Mouse (Mus musculus) cortical plate, adult 2 months (tissue): ENCODE results near the gene Bnip3.

ENCODE experiments used
- CTCF ChIP-seq: fragments of 200-500 bp; IDR thresholded peaks from 2 replicates; pipeline ENCODE4 v1.5.1; 2011; ENCODE audit warnings: mild to moderate bottlenecking, control low read depth, low read length; ENCODE audit not compliant: insufficient read depth; ENCODE audit errors: extremely low read depth
- POLR2A ChIP-seq: fragments of 200-500 bp; IDR thresholded peaks from 2 replicates; pipeline ENCODE4 v1.6.1; 2011; ENCODE audit warnings: mild to moderate bottlenecking, low read length, control low read depth; ENCODE audit not compliant: insufficient read depth; ENCODE audit errors: extremely low read depth

DNA sequence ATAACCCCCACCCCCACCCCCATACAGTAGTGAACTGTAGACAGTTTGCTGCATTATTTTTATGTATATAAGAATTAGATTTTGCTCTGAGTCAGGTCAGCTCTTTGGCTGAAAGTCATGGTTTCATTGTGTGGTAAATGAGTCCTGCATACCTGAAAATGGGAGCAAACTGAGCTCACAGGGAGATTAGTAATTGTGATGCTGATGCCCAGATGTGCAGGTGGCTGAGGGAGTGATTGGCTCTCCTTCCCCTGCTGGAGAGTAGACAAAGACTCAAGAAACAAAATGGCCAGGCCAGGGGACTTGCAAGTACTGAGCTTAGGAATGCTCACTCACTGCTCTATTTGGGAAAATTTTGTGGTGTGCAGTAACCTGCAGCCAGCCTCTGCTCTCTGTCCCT, 59.2 kb downstream of the Bnip3 start:
- no peak for TF ChIP-seq CTCF
- no peak for TF ChIP-seq POLR2A
